Mouse (Mus musculus) lung, adult 2 months (tissue): Measurements from ENCODE around the gene Cntnap2.

Source experiments
- CTCF ChIP-seq: fragments of 200-500 bp; IDR thresholded peaks from 2 replicates; pipeline ENCODE4 v1.5.1; 2011; ENCODE audit warnings: mild to moderate bottlenecking, low read length, control low read depth; ENCODE audit not compliant: insufficient read depth
- POLR2A ChIP-seq: fragments of 200-500 bp; IDR thresholded peaks from 2 replicates; pipeline ENCODE4 v1.6.1; 2011; ENCODE audit warnings: low read depth, mild to moderate bottlenecking, control low read depth, low read length, borderline replicate concordance; ENCODE audit errors: extremely low read depth

DNA sequence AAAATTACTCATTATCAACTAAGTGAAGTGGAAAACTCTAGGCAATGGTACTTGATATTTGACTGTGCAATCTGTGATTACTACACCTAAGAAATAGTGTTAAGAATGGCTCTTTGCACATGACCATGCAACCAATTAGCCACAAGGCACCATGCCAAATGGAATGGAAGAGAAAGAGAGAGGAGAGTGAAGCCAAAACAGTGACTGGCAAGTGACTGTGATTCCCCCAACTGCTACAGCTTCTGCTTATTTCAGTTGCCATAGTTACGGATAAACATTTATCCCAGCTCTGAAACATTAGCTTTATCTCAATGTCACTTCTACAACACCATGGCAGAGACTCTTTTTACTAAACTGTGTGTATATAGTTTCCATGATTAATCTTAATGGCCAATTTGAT, 1303.0 kb downstream of the Cntnap2 start:
- TF ChIP-seq CTCF (no peak), POLR2A (no peak)
